Mouse (Mus musculus) ovary, postnatal 14 days (tissue): Measurements from ENCODE around the gene Fam107b.

ENCODE experiments used
- DNase-seq: peaks from one replicate; pipeline ENCODE4 v3.0.0; 2022; ENCODE audit warnings: low spot score

Gene Fam107b

GRCm38 (mm10) chr2:3608868-3609854, 38.9 kb downstream of the Fam107b start:
- DNase-seq, result no peak

GRCm38 (mm10) chr2:3618446-3618845, 48.2 kb downstream of the Fam107b start:
- no peak for DNase-seq

GRCm38 (mm10) chr2:3621568-3621967, 51.3 kb downstream of the Fam107b start:
- DNase-seq, result no peak

GRCm38 (mm10) chr2:3622158-3622557, 51.9 kb downstream of the Fam107b start:
- DNase-seq, result no peak

- DNase-seq, result no peak
These were observed 53.1 kb downstream of the Fam107b start for GRCm38 (mm10) chr2:3623207-3623980.

GRCm38 (mm10) chr2:3623981-3624584, 53.8 kb downstream of the Fam107b start:
- DNase-seq, result no peak

GRCm38 (mm10) chr2:3629096-3629495, 58.8 kb downstream of the Fam107b start:
- no peak for DNase-seq

GRCm38 (mm10) chr2:3629741-3630140, 59.5 kb downstream of the Fam107b start:
- DNase-seq, result no peak

- DNase-seq, result no peak
These were observed 60.6 kb downstream of the Fam107b start for GRCm38 (mm10) chr2:3630769-3631477.

GRCm38 (mm10) chr2:3633137-3633536, 62.8 kb downstream of the Fam107b start:
- DNase-seq, result no peak

- DNase-seq, result no peak
These were observed 66.5 kb downstream of the Fam107b start for GRCm38 (mm10) chr2:3636771-3637170.

GRCm38 (mm10) chr2:3641001-3641770, 70.9 kb downstream of the Fam107b start:
- no peak for DNase-seq

GRCm38 (mm10) chr2:3642949-3643348, 72.7 kb downstream of the Fam107b start:
- no peak for DNase-seq

- DNase-seq, result no peak
These were observed 75.5 kb downstream of the Fam107b start for GRCm38 (mm10) chr2:3645741-3646140.

GRCm38 (mm10) chr2:3649171-3649570, 78.9 kb downstream of the Fam107b start:
- DNase-seq, result no peak

GRCm38 (mm10) chr2:3654606-3655005, 84.3 kb downstream of the Fam107b start:
- no peak for DNase-seq

GRCm38 (mm10) chr2:3656091-3656490, 85.8 kb downstream of the Fam107b start:
- DNase-seq, result no peak

GRCm38 (mm10) chr2:3656834-3657233, 86.5 kb downstream of the Fam107b start:
- DNase-seq, result no peak

- DNase-seq, result no peak
These were observed 87.1 kb downstream of the Fam107b start for GRCm38 (mm10) chr2:3657376-3657775.

- no peak for DNase-seq
These were observed 87.8 kb downstream of the Fam107b start for GRCm38 (mm10) chr2:3657811-3658730.
